Mouse (Mus musculus) regulatory T cell (primary cell): Measurements from ENCODE around the gene Cryba4.

Source experiments
- in situ Hi-C: fragments of 300-600 bp; cut with MboI, MseI; formaldehyde crosslinking; loops from one replicate; pipeline ENCODE4 v1.15.1; 2025; ENCODE audit warnings: high pct_unique_total_duplicates

Gene Cryba4

DNA sequence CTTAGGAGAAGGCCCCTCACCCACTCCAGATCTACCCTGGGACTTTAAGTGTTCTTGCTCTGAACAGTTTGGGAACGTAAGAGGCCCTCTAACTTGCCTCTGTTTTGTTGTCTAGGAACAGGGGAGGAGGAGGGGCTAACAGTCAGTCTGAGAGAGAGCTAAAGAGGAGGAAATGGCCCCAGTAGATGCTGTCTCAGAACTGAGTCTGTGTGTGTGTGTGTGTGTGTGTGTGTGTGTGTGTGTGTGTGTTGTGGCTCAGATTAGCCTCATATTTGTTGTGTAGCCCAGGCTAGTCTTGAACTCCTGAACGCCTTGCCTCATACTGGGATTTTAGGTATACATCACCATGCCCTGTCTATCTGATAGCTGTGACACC, 34.3 kb upstream of the Cryba4 start:
- in situ Hi-C loops = no loop called here

GRCm38 (mm10) chr5:112285548-112286085, 33.3 kb upstream of the Cryba4 start:
- in situ Hi-C loops = no loop called here

- in situ Hi-C loops = no loop called here
These were observed 31.9 kb upstream of the Cryba4 start for GRCm38 (mm10) chr5:112284203-112284582.

DNA sequence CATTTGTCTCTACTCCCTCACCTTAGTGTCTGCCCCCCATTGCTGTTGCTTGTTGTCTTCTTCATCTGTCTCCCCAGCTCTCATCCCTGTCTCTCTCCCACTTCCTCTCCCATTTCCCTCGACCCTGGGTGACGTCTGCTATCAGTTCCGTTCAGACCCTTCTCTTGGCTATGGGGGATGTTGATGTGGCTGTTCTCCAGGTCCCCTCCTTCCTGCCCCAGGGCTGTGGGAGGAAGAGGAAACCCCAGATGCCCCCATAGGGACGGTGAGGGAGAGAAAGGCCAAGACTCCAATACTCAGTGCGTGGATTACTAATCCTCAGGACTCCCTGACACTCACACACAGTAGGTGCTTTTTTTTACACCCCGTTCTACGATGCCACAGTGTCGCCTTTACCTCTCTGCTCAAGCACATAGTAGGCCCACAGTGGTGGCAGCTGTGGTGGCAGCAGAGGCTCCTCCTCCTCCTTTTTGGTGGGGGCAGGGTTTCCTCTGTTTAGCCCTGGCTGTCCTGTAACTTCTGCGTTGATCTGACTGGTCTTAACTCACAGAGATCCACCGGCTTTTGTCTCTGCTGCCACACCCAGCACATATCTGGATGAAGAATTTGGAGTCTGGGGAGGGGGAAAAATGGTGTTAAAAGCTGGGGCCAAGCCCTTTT, 31.4 kb upstream of the Cryba4 start:
- in situ Hi-C loops = no loop called here

DNA sequence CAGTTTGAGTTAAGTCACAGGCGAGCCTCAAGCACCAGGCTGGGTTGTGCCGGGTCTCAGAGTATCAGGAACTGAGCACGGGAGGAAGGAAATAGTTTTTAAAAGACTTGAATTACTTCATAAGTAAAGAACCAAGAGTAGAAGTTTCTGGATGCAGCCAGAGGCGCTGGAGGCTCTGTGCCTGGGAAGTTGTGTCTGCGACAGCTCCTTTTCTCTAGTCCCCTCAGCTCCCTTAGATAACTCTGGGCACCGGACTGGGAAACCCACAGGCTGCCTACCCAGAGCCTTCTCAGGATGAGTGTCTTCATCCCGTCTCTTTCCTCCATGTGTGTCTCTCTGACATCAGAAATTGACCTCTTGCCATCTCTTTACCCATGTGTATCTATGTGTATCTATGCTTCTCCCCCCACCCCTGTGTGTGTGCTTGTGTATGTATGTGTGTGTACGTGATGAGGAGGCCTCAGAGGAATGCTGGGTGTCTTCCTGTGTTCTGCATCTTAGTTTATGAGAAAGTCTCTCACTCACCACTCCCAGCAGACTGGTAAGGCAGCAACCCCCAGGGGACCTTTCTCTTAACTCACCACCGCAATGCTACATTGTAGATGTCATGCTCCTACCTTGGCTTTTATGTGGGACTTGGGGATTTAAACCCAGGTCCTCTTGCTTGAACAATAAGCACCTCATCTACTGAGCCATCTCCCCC, 30.6 kb upstream of the Cryba4 start:
- in situ Hi-C loops = no loop called here

- in situ Hi-C loops = no loop called here
These were observed 29.9 kb upstream of the Cryba4 start for GRCm38 (mm10) chr5:112282123-112282779.

- in situ Hi-C loops = no loop called here
These were observed 29.4 kb upstream of the Cryba4 start for GRCm38 (mm10) chr5:112281676-112282075.

DNA sequence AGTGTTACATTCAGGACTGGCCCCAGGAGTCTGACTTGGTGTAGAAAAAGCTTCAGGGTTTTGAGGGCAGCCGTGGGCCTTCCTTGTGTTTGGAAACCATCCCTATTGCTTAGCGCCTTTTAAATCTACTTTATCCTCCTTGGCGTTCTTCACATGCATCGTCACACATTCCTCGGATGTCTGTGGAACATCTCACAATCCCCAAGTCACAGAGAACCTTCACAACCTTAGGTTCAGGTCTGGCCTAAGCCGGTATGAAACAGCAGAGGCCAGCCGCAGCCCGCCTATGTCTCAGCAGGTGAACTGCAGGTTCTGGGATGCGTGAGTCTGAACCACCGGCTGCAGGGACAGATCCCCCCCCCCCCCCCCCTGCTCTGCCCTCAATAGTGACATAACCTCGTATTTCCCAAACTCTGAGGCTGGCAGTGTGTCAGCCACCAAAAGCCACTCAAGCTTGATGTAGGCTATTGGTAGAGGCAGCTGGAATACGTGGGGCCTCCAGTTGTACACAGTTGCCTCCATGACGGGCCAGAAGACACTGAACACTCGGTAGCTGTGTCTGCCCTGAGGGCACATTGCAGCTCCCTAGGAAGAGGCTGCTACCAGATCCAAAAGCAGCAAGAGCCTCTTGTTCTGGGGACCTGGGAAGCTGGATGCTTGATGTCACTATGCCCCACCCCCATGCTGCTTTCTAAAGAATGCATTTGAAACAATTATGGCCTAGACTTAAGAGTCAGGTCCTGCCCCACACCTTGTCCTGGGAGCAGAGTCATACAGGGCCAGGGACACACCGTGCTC, 28.7 kb upstream of the Cryba4 start:
- in situ Hi-C loops = no loop called here

DNA sequence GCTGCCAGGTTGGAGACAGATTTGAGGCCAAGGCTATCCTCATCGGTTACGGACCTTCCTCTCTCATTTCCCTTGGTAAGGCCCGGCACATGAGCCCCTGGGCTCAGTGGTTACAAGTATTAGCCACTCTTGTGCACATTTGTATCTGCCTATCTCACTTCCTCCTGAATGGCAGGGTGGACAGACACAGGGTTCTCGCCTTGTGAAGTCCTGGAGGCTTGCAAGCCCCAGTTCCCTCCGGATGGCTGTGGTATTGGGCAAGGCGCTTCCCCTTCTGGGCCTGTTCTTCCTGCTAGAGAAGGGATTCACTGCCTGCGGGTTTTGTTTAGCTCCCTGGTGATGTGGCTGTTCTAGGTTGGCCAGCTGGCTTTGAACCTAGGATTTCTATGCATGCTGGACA, 27.8 kb upstream of the Cryba4 start:
- in situ Hi-C loops = no loop called here

GRCm38 (mm10) chr5:112279181-112280021, 27.1 kb upstream of the Cryba4 start:
- in situ Hi-C loops = loop anchor here (10.0 kb wide), 1 partner anchor 855 kb away; no protein-coding TSS in a partner anchor

GRCm38 (mm10) chr5:112277906-112278470, 25.7 kb upstream of the Cryba4 start:
- in situ Hi-C loops = loop anchor here (10.0 kb wide), 1 partner anchor 857 kb away; no protein-coding TSS in a partner anchor

DNA sequence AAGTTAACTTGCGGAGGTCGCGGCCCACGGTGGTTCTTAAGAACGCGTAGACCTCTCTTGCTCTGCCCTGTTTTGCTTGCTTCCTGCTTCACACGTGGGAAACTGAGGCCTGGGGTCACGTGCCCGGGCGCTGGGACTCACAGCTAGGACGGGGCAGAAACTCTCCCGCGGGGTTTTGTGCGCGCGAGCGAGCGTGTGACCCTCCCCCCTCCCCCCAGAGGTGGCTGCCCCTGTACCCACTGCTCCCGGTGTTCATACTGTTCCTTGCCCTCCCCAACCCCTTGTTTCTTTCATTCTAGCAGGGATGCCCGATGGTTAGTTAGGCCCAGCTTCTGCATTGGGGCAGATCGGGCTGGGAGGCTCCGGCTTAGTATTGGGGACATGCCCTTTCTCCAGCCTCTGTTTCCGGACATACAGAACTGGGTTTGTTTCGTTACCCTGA, 24.6 kb upstream of the Cryba4 start:
- in situ Hi-C loops = loop anchor here (10.0 kb wide), 1 partner anchor 858 kb away; no protein-coding TSS in a partner anchor

DNA sequence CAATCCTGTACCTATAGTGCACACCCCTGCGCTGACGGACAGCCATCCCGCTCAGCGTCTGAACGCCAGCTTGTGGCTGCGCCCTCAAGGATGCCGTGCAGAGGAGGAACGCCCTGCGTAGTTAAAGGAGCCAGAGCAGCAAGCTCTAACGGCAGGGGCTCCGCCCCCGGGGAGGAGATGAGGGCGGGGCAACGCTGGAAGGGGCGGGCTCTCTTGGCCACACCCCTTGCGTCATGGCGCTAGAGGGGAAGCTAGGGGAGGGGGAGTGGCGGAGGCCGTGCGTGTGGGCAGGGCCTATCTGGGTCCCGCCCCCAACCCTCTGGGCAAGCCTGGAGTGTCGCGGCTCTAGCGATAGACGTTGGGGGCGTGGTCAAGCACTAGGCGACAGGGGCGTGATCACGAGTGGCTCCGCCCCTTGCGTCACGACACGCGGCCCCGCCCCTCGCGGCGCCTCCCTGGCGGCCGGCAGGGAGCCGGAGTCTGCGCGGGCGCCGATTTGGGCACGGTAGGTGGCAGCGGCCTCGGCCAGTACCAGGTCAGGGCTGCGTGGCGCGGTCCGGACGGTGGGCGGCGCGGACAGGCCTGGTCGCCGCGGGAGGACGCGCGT, 24.1 kb upstream of the Cryba4 start, which contains the start of gene Tpst2:
Gene Tpst2 (plus strand): TSS at position 425 of the 607 bp plus-strand sequence.
- in situ Hi-C loops = loop anchor here (10.0 kb wide), 1 partner anchor 858 kb away; no protein-coding TSS in a partner anchor

- in situ Hi-C loops = loop anchor here (10.0 kb wide), 1 partner anchor 860 kb away; no protein-coding TSS in a partner anchor
These were observed 22.9 kb upstream of the Cryba4 start for GRCm38 (mm10) chr5:112275021-112275804.

DNA sequence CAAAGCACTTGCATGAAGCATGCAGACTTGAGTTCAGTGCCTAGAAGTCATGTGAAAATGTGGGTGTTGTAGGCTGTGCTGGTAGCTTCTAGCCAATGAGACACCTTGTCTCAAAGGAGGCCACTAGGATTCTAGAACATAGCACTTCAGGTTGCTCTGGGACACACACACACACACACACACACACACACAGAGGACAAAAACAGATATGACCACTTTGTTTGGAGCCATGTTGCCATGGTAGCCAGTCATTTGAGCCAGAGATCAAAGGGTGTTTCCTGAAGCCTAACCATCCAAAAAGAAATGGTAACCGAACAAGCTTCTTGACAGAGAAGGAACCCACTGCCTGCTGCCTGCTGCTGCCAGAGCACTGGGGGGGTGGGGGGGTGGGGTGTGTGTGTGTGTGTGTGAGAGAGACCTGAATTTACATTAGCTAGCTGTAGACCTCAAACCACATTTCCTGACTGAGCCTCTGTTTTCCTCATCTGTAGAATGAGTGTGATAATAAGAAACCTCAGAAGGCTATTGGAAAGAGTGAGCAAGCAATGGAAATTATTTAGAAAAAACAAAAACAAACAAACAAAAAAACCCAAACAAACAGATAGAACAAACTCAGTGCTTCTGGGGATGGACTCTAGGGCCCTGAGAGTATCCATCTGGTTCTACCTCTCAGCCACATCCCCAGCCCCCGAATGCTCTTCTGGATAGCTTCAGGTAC, 21.6 kb upstream of the Cryba4 start:
- in situ Hi-C loops = loop anchor here (5.0 to 10.0 kb wide), 2 partner anchors 861 to 1468 kb away; no protein-coding TSS in a partner anchor

- in situ Hi-C loops = loop anchor here (5.0 to 10.0 kb wide), 2 partner anchors 862 to 1469 kb away; no protein-coding TSS in a partner anchor
These were observed 20.6 kb upstream of the Cryba4 start for GRCm38 (mm10) chr5:112272934-112273333.

- in situ Hi-C loops = loop anchor here (5.0 to 10.0 kb wide), 2 partner anchors 864 to 1471 kb away; no protein-coding TSS in a partner anchor
These were observed 18.6 kb upstream of the Cryba4 start for GRCm38 (mm10) chr5:112270764-112271541.
